Mouse (Mus musculus): Measurements from ENCODE around the gene Gria4.
"Not testable (repeated sequence)": the region's sequence is repeated elsewhere in the genome, so short reads cannot be mapped to it uniquely, and the experiment has no call there.

Gria4 gene

GRCm38 (mm10) chr9:4555415-4555959, 240.5 kb downstream of the Gria4 start:
- no peak for DNase-seq

- no peak for DNase-seq
Measured at GRCm38 (mm10) chr9:4539218-4539617, 256.8 kb downstream of the Gria4 start.

GRCm38 (mm10) chr9:4536514-4537150, 259.4 kb downstream of the Gria4 start:
- DNase-seq: peak; percentile 60

- peak; percentile 3 for DNase-seq
Measured at GRCm38 (mm10) chr9:4514563-4514885, 281.5 kb downstream of the Gria4 start.

- no peak for DNase-seq
Measured at GRCm38 (mm10) chr9:4513796-4514562, 282.1 kb downstream of the Gria4 start.

GRCm38 (mm10) chr9:4506086-4506485, 289.9 kb downstream of the Gria4 start:
- no peak for DNase-seq

- peak; percentile 30 for DNase-seq
Measured at GRCm38 (mm10) chr9:4505087-4505486, 290.9 kb downstream of the Gria4 start.

GRCm38 (mm10) chr9:4486428-4486827, 309.6 kb downstream of the Gria4 start:
- DNase-seq: no peak

GRCm38 (mm10) chr9:4484502-4484901, 311.5 kb downstream of the Gria4 start:
- no peak for DNase-seq

GRCm38 (mm10) chr9:4470791-4471190, 325.2 kb downstream of the Gria4 start:
- no peak for DNase-seq

GRCm38 (mm10) chr9:4459456-4460070, 336.5 kb downstream of the Gria4 start:
- peak; percentile 20 for DNase-seq

GRCm38 (mm10) chr9:4458193-4458592, 337.8 kb downstream of the Gria4 start:
- DNase-seq: no peak

GRCm38 (mm10) chr9:4457644-4458043, 338.4 kb downstream of the Gria4 start:
- no peak for DNase-seq

- peak; percentile 79 for DNase-seq
Measured at GRCm38 (mm10) chr9:4442908-4443307, 353.1 kb downstream of the Gria4 start.

- DNase-seq: not testable (repeated sequence)
Measured at GRCm38 (mm10) chr9:4400801-4401200, 395.2 kb downstream of the Gria4 start.

- DNase-seq: peak; percentile 55
Measured at GRCm38 (mm10) chr9:4376640-4377120, 419.4 kb downstream of the Gria4 start.

- DNase-seq: peak; percentile 99
Measured at GRCm38 (mm10) chr9:4375828-4376639, 420.0 kb downstream of the Gria4 start, which contains the start of gene Msantd4. Gene Msantd4 (plus strand): TSS chr9:4376562.

Data from embryo, embryonic 11 days (tissue).